Mouse (Mus musculus): ENCODE data around the gene Pik3r5.

DNA sequence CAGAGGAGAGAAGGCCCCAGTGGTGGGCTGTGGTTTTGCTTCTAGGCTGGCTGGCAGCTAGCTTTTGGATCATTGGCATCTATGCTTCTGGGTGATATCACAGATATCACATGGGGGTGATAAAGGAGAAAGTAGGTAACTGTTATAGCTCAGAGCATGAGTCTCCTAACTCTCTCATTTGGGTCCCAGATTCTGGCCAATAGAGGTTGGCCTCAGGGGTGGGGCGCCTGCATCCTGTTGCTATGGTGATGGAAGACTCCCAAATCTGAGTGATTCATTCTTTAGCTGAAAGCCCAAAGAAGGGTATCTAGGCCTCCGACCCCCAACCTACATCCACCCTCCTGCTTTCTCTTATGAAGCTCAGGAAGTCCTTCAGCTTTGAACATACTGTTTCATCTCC is 2.8 kb downstream of the Pik3r5 start:
- no peak for TF ChIP-seq GATA1 (IDR thresholded peaks at IDR 0.05; ENCODE audit: borderline replicate concordance, low read length)
- no peak for TF ChIP-seq CTCF (IDR thresholded peaks at IDR 0.05; ENCODE audit: low read depth, low read length)
- no peak for TF ChIP-seq TAL1 (conservative IDR thresholded peaks at IDR 0.05; ENCODE audit: low read depth, low read length)

Data from G1E (cell line).